Mouse (Mus musculus): ENCODE measurements at regions not wholly inside any gene's neighbourhood (a gene's known extent, or its start where the extent isn't known, plus 50 kb on each side); places are given as distances from the start of the nearest gene placed in this dataset.

DNA sequence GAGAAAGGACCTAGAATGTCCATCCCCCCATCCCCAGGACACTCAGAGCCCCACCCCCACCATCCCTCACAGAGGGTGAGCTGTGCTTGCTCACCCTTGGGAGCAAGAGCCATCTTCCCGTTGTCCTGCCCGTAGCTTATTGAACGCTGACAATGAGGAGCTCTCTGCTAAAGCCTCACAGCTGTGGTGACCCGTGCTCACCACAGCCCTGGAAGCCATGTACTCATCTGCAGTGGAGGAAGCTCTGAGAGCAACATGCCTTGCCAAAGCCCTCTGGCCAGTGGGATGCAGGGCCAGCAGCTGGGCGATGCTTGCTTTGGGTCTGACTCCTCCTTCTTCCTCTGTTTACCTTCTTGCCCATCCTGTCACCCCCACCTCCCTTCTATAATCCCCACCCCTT lies 53.8 kb upstream of the Lhfpl2 start:
- TF ChIP-seq CTCF (IDR thresholded peaks at IDR 0.05; ENCODE audit: low read depth, low read length): no peak
- TF ChIP-seq POLR2A (IDR thresholded peaks at IDR 0.05; ENCODE audit: extremely low read depth, insufficient read depth, low read length): no peak
